Mouse (Mus musculus) regulatory T cell (primary cell): ENCODE data around the gene Wasf2.

Source experiments
- in situ Hi-C: fragments of 300-600 bp; cut with MboI, MseI; formaldehyde crosslinking; loops from one replicate; pipeline ENCODE4 v1.15.1; 2025; ENCODE audit warnings: high pct_unique_total_duplicates

Wasf2 gene

DNA sequence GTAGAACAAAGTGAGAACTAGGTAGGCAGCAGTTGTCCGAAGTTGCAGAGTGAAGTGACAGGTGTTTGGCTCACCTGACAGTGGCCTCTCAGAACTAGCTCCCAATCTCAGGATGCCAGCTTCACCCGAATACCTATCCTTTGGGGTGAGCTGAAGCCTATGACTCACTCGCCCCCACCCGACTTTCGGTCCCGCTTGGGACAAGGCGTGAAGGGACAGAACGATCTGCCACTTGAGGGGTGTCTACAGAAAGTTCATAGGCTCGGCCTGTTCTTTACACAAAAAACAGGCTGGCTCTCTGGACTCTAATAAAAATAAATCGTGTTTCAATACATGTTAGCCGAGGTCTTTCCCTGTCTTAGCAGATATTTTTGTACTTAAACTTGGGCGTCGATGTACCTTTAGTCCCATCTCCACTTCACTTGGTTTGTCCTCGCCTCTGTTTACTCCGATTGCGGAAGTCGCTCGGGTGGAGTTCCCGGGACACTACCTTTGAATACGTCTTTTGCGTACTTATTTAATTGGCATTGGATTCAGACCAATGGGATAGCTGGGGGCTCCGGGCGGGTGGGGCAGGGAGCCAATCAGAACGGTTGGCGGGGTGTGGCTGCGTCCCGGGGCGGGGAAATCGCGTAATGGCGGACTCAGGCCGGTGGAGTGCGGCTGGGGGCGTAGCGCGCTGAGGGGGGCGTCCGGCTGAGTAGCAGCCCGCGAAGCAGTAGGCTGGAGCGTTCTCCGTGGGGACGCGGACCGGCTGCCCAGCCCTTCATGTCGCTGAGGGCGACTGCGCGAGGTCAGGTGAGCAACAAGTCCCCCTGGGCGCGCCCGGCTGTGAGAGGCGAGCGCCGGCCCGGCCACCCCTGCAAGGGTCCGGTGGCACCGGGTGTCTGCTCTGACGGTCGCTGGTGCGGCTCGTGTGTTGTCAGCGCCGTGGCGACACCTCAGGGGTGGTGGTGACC lies at the start of gene Wasf2:
Gene Wasf2, plus strand, starts transcription at position 575 of the 959 bp plus-strand sequence.
- in situ Hi-C loops = loop anchor here (5.0 kb wide), 2 partner anchors 38 to 57 kb away; no protein-coding TSS in a partner anchor

DNA sequence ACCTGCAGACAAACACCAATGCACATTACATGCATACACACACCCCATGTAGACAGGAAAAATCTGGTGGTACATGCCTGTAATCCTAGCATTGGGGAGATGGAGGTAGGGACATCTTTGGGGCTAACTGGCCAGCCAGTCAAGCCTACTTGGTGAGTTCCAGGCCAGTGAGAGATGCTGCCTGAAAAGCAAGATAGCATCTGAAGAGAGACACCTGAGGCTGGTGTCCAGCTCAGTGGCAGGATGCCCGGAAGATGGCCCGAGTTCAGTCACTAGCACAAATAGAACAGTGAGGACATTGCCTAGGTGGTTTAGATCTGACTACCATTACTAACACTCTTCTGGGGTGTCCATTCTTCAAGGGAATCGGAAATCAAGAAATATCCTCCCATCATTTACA lies 49.4 kb upstream of the Wasf2 start:
- in situ Hi-C loops = no loop called here

DNA sequence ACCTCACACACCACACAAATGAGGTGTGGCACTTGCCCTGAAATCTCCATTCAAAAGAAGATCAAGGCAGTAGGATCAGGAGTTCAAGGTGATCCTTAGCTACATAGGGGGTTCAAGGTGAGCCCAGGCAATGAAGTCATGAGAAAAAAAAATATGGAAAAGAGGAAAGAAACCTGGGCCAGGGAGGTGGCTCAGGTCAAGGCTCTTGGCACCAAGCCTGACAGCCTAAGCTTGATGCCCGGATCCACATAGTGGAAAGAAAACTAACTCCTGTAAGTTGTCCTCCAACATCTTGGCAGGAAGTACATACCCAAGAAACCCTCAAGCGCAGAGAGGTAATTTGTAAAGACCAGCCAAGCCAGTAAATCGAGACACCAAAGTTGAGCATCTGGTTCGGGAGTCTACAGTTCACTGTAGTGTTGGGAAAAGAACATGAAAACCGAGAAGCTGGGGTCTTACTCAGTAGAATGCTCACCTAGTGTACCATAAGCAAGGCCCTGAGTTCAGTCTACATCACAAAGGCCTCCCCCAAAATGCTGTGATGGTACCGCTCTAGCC lies 48.0 kb upstream of the Wasf2 start:
- in situ Hi-C loops = no loop called here

DNA sequence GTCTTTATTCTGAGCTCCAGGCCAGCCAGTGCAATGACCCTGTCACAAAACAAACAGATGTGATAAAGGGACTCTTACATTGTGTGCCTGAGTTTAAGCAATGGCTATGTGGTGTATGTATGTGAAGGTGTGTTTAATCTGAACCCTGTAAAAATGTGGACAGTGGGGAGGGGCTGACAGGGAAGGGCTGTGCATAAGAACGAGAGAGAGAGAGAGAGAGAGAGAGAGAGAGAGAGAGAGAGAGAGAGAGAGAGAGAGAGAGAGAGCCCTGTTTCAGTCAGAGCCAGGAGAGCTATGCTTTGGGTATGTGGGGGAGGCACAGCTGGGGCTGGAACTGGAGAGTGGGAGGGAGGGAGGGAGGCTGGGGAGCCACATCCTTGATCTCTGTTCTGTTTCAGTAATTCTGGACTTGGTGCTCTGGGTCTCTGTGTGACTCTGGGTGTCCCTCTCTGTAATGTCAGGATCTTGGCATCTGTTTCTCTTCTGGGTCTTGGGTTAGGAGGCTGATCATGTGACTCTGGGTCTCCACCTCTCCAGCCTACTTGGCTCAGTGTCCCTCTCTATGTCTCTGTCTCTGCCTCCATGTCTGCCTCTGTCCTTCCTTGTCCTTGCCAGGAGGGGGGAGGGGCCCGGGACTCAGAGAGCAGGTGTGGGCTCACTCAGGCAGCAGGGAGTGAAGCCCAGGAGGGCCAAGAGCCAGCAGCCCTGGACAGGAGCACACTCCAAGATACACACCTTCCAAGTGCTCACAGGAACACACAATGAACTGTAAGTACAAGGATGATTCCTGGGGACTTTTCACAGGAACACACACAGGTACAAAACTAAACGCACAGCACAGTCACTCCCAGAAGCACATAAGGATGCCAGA lies 46.1 kb upstream of the Wasf2 start:
- in situ Hi-C loops = no loop called here

DNA sequence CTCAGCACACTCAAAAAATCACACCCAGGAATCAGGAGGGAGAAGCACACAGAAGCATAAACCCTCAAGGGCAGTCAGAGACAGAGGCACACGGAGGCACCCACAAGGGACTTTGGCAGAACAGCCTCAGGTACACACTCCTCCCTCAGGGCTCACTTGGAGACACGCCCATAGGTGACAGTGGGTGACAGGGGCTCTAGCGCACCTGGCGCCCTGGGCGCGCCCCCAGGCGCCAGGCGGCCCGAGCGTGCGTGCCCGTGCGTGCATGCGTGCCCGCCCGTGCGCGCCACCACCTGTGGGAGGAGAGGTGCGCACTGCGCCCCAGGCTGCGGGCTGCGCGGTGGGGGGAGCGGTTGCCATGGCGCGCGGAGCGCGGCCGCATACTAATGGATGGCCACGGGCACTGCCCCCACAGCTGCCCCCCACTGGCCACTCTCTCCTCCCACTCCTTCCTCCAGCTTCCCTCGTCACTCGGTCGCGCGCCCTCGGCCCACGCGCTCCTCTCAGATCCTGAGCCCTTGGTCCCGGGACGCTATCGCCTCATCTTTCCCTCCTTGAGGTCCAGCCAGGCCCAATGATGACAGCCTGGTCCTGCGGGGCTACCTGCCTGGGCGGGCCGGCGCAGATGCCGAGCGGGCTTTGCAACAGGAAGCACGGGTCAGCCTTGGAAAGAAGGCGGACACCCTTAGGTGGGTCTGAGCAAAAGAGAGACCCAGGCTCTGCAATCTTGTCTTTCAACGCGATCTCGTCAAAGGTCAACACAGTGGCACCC lies 45.1 kb upstream of the Wasf2 start:
- in situ Hi-C loops = no loop called here

DNA sequence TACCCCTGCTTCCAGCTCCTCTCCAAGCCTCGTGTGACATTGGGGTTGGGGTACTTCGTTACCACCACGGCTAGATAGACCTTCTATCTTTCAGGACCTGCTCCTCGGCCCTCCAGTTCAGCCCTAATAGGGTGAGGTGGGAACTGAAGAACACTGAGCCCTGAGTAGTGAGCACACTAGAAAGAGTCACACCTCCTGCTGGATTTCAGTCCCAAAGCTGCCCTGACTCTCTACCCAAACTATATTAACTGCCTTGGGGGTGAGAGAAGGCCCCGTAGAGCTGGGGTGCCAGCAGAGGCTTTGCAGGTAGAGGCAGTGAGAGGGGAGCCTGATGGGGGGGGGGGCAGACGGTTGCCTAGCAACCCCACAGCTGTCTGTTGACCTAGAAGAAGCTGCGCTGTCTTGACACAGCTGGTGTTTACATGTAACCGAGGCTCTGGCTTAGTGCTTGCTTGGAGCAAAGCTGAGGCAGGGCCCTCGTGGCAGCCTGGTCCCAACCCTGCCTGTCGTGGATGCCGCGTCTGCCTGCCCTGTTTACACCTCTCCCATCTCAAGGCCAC lies 44.4 kb upstream of the Wasf2 start:
- in situ Hi-C loops = no loop called here

DNA sequence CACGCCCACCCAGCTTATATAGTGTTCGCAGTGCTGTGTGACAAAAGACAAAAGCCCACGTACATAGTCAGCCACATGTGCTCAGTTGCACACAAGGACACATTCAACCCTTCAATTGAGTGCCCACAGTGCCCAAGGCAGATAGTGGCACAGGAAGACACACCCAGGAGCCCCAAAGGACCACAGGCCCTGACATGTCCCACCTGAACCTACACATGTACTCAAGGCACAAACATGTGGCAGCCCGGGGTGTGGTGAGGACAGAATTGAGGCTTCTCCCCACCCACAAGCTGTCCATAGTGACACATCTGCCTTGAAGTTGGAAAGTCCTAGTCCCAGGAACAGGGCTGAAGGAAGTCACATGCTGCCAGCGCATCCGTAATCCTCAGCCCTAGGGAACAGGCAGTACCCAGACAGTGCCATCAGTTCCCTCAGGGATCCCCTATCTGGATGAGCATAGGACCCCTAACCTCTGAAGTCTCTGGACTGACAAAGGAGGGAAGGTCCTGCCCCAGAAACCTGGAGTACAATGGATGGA lies 43.1 kb upstream of the Wasf2 start:
- in situ Hi-C loops = no loop called here

DNA sequence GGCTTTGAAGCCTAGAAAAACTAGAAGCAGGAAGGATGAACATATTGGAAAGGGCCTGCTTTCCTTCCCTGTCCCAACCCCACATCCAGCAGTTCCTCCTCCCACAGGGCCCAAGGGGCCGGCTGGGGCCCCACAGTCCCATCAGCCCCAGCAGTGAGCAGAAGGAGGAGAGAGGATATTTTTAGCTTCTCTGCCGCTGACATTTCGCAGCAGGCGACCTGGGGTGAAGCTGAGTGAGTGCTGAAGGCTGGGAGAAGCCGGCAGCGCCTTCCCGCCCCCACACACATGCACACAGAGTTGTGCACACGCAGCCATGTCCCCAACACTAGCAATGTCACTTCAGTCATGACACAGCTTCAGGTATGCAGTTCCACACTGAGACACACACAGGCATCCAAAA lies 42.5 kb upstream of the Wasf2 start:
- in situ Hi-C loops = no loop called here

DNA sequence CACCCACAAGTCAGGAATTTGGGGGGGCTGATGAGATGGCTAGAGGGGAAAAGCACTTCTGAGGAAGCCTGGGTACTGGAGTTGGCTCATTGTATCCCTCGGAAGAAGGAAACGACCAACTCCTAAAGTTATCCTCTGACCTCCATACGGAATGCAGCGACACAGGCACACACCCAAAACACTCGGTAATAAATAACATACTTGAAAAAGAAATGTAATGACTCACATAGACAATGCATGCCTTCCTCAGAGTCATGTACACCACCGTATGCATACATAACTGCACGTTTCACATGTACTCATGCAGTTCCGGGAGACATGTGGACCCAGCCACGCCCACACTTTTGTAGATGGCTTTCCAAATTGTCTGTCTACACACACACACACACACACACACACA lies 41.0 kb upstream of the Wasf2 start:
- in situ Hi-C loops = no loop called here

DNA sequence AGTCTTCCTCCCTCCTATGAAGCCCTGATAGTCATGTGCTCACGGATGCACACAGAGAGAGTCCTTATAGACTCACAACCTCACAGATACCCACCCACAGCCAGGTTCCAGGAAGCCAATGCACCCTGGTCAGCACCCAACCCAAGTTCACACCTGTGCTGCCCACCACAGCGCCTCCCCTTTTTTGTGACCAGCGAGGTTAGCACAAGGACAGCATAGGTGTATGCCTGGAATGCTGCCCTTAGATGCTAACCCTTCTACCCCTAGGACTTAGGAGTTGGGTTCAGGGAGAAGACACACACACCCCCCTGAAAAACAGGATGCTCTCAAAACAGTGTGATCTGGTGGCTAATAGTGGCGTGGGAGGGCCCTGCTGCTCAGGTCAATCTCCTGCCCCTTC lies 40.5 kb upstream of the Wasf2 start:
- in situ Hi-C loops = loop anchor here (5.0 kb wide), 1 partner anchor 37 kb away; no protein-coding TSS in a partner anchor

DNA sequence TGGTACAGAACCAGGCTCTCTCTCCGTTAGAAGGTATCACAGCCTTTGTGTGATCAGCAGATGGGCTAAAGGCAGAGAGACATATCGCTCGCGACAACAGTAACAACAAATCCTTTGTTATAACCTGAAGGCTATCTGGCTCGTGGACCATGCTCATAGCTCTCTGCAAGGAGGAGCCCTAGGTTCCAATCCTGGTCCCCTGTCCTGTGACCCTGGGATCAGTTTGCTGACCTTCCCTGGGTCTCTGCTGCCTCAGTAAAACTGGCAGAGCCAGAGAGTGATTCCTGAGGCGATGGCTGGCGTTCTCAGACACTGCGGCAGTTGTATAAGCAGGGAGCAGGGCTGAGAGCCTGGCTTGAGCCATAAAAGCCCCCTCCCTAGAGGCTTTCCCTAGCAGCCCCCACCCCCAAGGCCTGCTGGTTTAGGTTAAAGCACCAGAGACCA lies 40.0 kb upstream of the Wasf2 start:
- in situ Hi-C loops = loop anchor here (5.0 kb wide), 1 partner anchor 37 kb away; no protein-coding TSS in a partner anchor

DNA sequence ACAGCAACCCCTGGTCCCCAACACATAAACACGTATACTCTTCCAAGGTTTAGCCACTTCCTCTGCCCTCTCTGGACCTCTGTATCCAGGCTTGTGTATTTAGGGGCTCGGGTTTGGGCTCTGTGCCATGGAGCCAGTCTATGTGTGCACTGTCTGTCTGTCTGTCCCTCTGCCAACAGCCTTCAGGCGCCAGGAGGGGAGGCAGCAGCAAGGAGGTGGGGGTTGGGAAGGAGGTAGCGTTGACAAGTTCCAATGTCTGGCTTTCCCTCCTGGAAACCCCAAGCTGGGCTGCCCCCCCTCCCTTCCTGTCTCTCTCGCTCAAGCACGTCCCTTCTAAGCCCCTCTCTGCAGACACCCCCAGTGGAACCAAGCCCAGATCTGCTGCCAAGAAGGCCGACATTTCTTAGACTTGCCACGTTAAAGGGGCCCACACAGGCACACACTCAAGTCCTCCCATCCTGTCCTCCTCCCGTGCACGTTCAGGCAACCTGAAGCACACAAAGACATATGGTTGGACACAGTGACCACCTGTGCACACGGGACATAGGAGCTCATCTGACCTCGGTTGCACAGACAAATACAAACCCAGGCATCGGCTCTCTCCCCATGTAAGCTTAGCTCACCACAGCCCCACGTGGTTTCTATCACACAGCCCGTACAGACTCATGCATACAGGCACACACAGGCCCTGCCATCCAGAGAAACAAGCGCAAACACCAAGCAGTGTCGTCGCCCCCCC lies 39.4 kb upstream of the Wasf2 start:
- in situ Hi-C loops = loop anchor here (5.0 kb wide), 1 partner anchor 36 kb away; no protein-coding TSS in a partner anchor

DNA sequence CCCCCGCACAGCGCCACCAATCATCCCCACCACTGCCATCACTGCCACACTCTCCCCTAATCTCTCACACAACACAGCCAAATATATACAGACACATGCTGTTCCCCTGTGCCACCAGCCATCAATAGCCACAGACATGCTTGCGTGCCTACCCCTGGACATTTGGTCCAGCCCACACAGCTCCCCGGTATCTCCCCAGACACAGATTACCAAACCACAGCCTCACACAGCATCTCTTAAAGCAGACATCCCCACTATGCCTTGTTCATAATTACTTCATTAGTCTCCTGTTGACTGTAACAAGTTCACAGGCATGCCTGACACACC lies 38.9 kb upstream of the Wasf2 start:
- in situ Hi-C loops = loop anchor here (5.0 kb wide), 1 partner anchor 36 kb away; no protein-coding TSS in a partner anchor

DNA sequence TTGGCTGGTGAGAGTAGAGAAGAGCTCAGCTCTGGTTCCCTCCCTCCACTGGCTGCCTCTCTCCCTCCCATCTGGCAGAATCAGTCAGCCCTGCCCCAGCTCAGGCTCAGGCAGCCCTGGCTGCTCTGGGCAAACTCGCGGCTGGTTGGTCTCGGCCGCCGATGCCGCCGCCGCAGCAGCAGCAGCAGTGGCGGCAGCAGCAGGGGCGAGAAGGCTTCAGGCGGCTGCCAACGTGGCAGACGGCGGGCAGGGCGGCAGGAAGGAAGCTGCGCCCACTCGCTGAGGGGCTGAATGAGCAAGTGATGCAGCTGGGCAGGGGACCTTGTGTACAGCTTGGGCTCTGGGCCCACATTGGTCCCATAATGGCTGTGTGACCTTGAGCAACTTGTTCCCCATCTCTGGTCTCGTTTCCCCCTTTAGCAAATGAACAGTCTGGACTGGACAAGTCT lies 37.8 kb upstream of the Wasf2 start:
- in situ Hi-C loops = loop anchor here (5.0 kb wide), 1 partner anchor 35 kb away; no protein-coding TSS in a partner anchor

DNA sequence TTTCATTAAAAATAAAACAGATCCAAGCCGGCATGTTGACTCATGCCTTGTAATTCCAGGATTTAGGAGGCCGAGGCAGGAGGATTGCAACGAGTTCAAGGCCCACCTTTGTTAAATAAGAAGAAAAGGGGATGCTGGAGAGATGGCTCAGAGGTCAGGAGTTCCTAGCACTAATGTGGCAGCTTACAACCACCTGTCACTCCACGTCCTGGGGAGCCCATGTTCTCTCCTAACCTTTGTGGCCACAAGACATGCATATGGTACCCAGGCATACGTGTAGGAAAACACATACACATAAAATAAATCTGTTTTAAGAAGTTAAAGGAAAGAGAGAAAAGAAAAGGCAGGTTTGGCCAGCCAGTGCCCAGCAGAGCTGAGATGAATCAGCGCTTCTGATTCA lies 37.2 kb upstream of the Wasf2 start:
- in situ Hi-C loops = loop anchor here (5.0 kb wide), 1 partner anchor 34 kb away; no protein-coding TSS in a partner anchor

DNA sequence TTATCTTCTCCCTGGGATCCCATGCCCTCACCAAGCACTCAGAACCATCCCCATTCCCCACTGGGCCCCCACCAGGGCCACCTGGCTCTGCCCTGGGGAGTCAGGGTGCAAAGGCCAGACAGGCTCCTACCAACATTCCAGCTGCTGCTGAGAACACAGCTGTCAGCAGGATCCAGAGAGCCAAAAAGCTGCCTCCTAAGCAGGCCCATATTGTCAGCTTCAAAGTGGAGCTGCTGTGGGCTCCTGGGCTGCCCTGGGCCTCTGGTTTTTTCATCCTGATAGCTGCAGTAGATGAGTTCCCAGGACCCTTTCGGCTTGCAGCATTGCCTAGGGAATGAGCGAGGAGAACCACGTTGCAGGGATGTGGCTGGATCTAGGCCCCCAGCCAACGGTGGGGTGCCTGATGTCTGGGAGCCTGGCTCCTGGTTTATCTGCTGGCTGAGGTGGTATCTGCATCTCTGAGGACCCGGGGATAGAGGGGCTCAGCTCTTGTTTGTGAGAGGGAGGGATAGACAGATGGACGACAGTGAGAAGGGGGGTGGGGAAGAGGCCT lies 36.7 kb upstream of the Wasf2 start:
- in situ Hi-C loops = loop anchor here (5.0 kb wide), 1 partner anchor 34 kb away; no protein-coding TSS in a partner anchor

DNA sequence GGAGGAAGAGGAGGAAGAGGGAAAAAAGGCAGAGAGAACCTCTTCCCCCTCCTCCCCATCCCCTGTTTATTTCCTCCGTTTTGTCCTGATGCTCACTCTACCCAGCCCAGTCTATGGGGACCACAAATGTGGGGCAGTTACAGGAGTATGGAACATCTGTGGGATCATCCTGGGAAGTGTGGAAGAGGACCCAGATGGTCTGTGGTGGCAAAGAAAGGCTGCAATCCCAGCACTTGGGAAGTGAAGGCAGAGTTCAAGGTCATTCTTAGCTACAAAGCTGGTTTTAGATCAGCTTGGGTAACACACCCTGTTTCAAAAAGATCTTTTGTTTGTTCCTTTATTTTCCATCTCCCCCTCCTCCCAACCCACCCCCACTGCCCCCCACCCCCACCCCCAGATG lies 36.0 kb upstream of the Wasf2 start:
- in situ Hi-C loops = loop anchor here (5.0 kb wide), 1 partner anchor 33 kb away; no protein-coding TSS in a partner anchor

DNA sequence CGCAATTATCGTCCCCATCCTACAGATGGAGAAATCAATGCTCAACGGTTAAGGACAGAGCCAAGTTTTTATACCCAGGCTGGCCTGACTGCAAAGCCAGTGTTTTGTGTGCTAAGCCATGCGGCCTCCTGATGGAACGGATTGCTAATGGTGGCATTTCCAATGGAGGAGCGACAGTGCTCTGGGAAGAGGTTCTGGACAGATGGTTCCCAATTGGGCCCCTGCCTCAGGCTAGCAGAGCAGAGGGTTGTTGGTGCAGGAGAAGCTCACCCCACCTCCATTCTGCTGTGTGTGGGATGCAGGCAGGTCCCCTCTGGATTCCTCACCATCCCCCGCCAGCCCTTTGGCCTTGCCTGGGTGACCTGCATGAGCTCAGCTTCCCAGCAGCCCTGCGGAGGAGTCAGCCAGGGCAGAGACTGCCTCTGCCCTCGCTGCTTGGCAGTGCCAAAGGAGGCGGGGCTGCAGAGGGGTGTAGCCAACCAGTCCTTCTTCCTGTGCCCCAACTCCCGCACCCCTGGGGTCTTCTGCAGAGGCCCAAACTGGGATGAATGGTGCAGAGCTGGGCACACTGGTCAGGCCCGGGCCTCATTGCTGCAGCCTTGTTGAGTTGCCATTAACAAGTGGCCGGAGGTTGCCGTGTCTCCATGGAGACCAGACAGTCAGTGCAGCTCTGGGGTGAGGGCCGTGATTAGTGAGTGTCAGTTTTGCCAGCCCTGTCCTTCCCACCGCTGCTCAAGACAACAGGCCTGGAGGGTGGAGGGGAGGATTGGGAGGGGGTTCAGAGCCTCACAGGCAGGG lies 35.2 kb upstream of the Wasf2 start:
- in situ Hi-C loops = loop anchor here (5.0 kb wide), 1 partner anchor 32 kb away; no protein-coding TSS in a partner anchor
